Mouse (Mus musculus): ENCODE measurements at regions not wholly inside any gene's neighbourhood (a gene's known extent, or its start where the extent isn't known, plus 50 kb on each side); places are given as distances from the start of the nearest gene placed in this dataset.

- peak; percentile 26 to 27 for DNase-seq
Observed at GRCm38 (mm10) chr7:17491271-17491670, 221.8 kb upstream of the Ceacam5 start.
